Mouse (Mus musculus) lung, postnatal 10 days (tissue): Measurements from ENCODE around the gene Dnajc14.
"Not testable (repeated sequence)": the region's sequence is repeated elsewhere in the genome, so short reads cannot be mapped to it uniquely, and the experiment has no call there.

Source experiments
- DNase-seq: peaks from one replicate; pipeline ENCODE4 v3.0.0; 2021

Dnajc14 gene

GRCm38 (mm10) chr10:128821358-128822056 lies 17.6 kb downstream of the Dnajc14 start, which contains the start of gene Ormdl2:
Ormdl2 (minus strand) TSS chr10:128821645.
- DNase-seq, result peak; percentile 99

- DNase-seq, result no peak
Observed at GRCm38 (mm10) chr10:128822135-128822534, 18.3 kb downstream of the Dnajc14 start.

- not testable (repeated sequence) for DNase-seq
Observed at GRCm38 (mm10) chr10:128823087-128823486, 19.2 kb downstream of the Dnajc14 start.

GRCm38 (mm10) chr10:128823821-128824220 lies 20.0 kb downstream of the Dnajc14 start:
- no peak for DNase-seq

GRCm38 (mm10) chr10:128837400-128837799 lies 33.5 kb downstream of the Dnajc14 start:
- DNase-seq, result no peak

- no peak for DNase-seq
Observed at GRCm38 (mm10) chr10:128839434-128839833, 35.6 kb downstream of the Dnajc14 start.

GRCm38 (mm10) chr10:128840612-128841011 lies 36.8 kb downstream of the Dnajc14 start:
- DNase-seq, result no peak

- DNase-seq, result no peak
Observed at GRCm38 (mm10) chr10:128843260-128843659, 39.4 kb downstream of the Dnajc14 start.

- DNase-seq, result peak; percentile 24
Observed at GRCm38 (mm10) chr10:128845516-128845915, 41.7 kb downstream of the Dnajc14 start.

- DNase-seq, result no peak
Observed at GRCm38 (mm10) chr10:128846664-128847063, 42.8 kb downstream of the Dnajc14 start.

- DNase-seq, result no peak
Observed at GRCm38 (mm10) chr10:128848426-128848825, 44.6 kb downstream of the Dnajc14 start.

GRCm38 (mm10) chr10:128850339-128850738 lies 46.5 kb downstream of the Dnajc14 start:
- no peak for DNase-seq

- no peak for DNase-seq
Observed at GRCm38 (mm10) chr10:128861176-128861575, 57.3 kb downstream of the Dnajc14 start.

- no peak for DNase-seq
Observed at GRCm38 (mm10) chr10:128866042-128866441, 62.2 kb downstream of the Dnajc14 start.

- no peak for DNase-seq
Observed at GRCm38 (mm10) chr10:128866518-128866917, 62.7 kb downstream of the Dnajc14 start.
